Mouse (Mus musculus): ENCODE measurements at regions not wholly inside any gene's neighbourhood (a gene's known extent, or its start where the extent isn't known, plus 50 kb on each side); places are given as distances from the start of the nearest gene placed in this dataset.

DNA sequence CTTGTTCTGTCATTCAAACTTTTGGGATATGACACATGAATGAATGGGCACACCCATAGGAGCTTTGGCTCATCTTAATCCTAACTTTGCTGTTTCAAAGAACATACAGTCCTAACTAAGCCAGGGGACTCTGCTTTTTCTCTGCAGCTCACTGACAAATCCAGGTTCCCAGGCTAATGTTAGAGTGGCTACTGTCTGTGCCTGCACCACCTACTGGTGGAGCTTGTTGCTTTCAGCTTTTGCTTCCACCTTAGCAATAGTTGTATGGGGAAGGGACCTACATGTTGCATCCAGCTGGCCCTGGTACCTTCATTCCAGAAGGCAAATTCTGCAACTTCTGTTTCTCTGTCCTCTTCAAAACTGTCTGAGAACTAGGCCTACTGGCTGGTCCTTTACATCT is 566.8 kb upstream of the Castor2 start:
- TF ChIP-seq NRF1 (IDR thresholded peaks at IDR 0.05; ENCODE audit: low read depth, low read length): no peak
- no peak for TF ChIP-seq BHLHE40 (IDR thresholded peaks at IDR 0.05; ENCODE audit: low read depth, low read length)
- no peak for TF ChIP-seq EP300 (IDR thresholded peaks at IDR 0.05; ENCODE audit: low read length)
- TF ChIP-seq CHD2 (IDR thresholded peaks at IDR 0.05; ENCODE audit: low read length): no peak
- no peak for TF ChIP-seq POLR2A (IDR thresholded peaks at IDR 0.05; ENCODE audit: low read depth, low read length)
- TF ChIP-seq NELFE (IDR thresholded peaks at IDR 0.05; ENCODE audit: low read depth, low read length): no peak
- no peak for TF ChIP-seq CHD1 (IDR thresholded peaks at IDR 0.05; ENCODE audit: low read depth, low read length)
- TF ChIP-seq CTCF (conservative IDR thresholded peaks at IDR 0.05 in 1 of 2, IDR thresholded peaks at IDR 0.05 in 1 of 2; ENCODE audit: low read depth in 2 of 2, low read length in 2 of 2): no peak
- TF ChIP-seq TCF12 (IDR thresholded peaks at IDR 0.05; ENCODE audit: low read depth, low read length): no peak
- no peak for TF ChIP-seq GABPA (IDR thresholded peaks at IDR 0.05; ENCODE audit: insufficient replicate concordance, low read depth, low read length)
- TF ChIP-seq MAX (IDR thresholded peaks at IDR 0.05; ENCODE audit: low read length): no peak
- no peak for TF ChIP-seq MXI1 (IDR thresholded peaks at IDR 0.05; ENCODE audit: low read depth, low read length)
- TF ChIP-seq MEF2A (IDR thresholded peaks at IDR 0.05; ENCODE audit: borderline replicate concordance, low read depth, low read length): no peak

All from CH12.LX (cell line).